Mouse (Mus musculus): Measurements from ENCODE around the gene Gm13539. TPM values are rescaled to one million over a fixed set of nuclear protein-coding genes. Genes with fewer than 3 reads are reported as not detected.

Gene Gm13539
- polyA plus RNA-seq, 1 experiment from 2014 or later = not detected

Other genes starting within 250 kb of the Gm13539 start
- 31.5 and 32.1 TPM in 2 replicates for gene Traf2, start 235.3 kb upstream of the Gm13539 start, polyA plus RNA-seq (2015; fragmentation: Nextera tagmentation; extraction: Ambion mirVana)
- gene Edf1, start 224.4 kb upstream of the Gm13539 start, polyA plus RNA-seq (2015; fragmentation: Nextera tagmentation; extraction: Ambion mirVana) = 377 and 401 TPM in 2 replicates
- gene Mamdc4, start 207.4 kb upstream of the Gm13539 start, polyA plus RNA-seq (2015; fragmentation: Nextera tagmentation; extraction: Ambion mirVana) = 74.0 and 87.4 TPM in 2 replicates
- 120 and 123 TPM in 2 replicates for gene Phpt1, start 207.0 kb upstream of the Gm13539 start, polyA plus RNA-seq (2015; fragmentation: Nextera tagmentation; extraction: Ambion mirVana)
- gene Ajm1, start 200.5 kb upstream of the Gm13539 start, polyA plus RNA-seq (2015; fragmentation: Nextera tagmentation; extraction: Ambion mirVana) = 0.26 and 0.94 TPM in 2 replicates
- gene Rabl6, start 173.7 kb upstream of the Gm13539 start, polyA plus RNA-seq (2015; fragmentation: Nextera tagmentation; extraction: Ambion mirVana) = 56.4 and 60.3 TPM in 2 replicates
- gene Ccdc183, start 164.6 kb upstream of the Gm13539 start, polyA plus RNA-seq (2015; fragmentation: Nextera tagmentation; extraction: Ambion mirVana) = 0.09 and 0.15 TPM in 2 replicates
- gene Tmem141, start 160.3 kb upstream of the Gm13539 start, polyA plus RNA-seq (2015; fragmentation: Nextera tagmentation; extraction: Ambion mirVana) = 27.8 and 33.9 TPM in 2 replicates
- 4.9 and 5.3 TPM in 2 replicates for gene Fcna, start 154.2 kb upstream of the Gm13539 start, polyA plus RNA-seq (2015; fragmentation: Nextera tagmentation; extraction: Ambion mirVana)
- 0.37 TPM in 1 of 2 replicates, not detected in the other for gene Lcn8, start 129.1 kb upstream of the Gm13539 start, polyA plus RNA-seq (2015; fragmentation: Nextera tagmentation; extraction: Ambion mirVana)
- not detected in 2 replicates for gene Lcn5, start 124.3 kb upstream of the Gm13539 start, polyA plus RNA-seq (2015; fragmentation: Nextera tagmentation; extraction: Ambion mirVana)
- gene Lcn6, start 105.5 kb upstream of the Gm13539 start, polyA plus RNA-seq (2015; fragmentation: Nextera tagmentation; extraction: Ambion mirVana) = not detected in 2 replicates
- not detected in 2 replicates for gene Lcn10, start 99.5 kb upstream of the Gm13539 start, polyA plus RNA-seq (2015; fragmentation: Nextera tagmentation; extraction: Ambion mirVana)
- not detected in 2 replicates for gene Obp2a, start 82.2 kb upstream of the Gm13539 start, polyA plus RNA-seq (2015; fragmentation: Nextera tagmentation; extraction: Ambion mirVana)
- 62.0 and 73.4 TPM in 2 replicates for gene Bmyc, start 75.5 kb upstream of the Gm13539 start, polyA plus RNA-seq (2015; fragmentation: Nextera tagmentation; extraction: Ambion mirVana)
- gene Obp2b, start 45.2 kb upstream of the Gm13539 start, polyA plus RNA-seq (2015; fragmentation: Nextera tagmentation; extraction: Ambion mirVana) = not detected in 2 replicates
- not detected in 2 replicates for gene Lcn3, start 16.7 kb upstream of the Gm13539 start, polyA plus RNA-seq (2015; fragmentation: Nextera tagmentation; extraction: Ambion mirVana)
- not detected in 2 replicates for gene Lcn11, start 5.2 kb upstream of the Gm13539 start, polyA plus RNA-seq (2015; fragmentation: Nextera tagmentation; extraction: Ambion mirVana)
- gene Glt6d1, start 33.6 kb downstream of the Gm13539 start, polyA plus RNA-seq (2015; fragmentation: Nextera tagmentation; extraction: Ambion mirVana) = not detected in 2 replicates
- gene Lcn9, start 40.9 kb downstream of the Gm13539 start, polyA plus RNA-seq (2015; fragmentation: Nextera tagmentation; extraction: Ambion mirVana) = not detected in 2 replicates
- 0.13 TPM in 1 of 2 replicates, not detected in the other for gene Sohlh1, start 65.0 kb downstream of the Gm13539 start, polyA plus RNA-seq (2015; fragmentation: Nextera tagmentation; extraction: Ambion mirVana)
- gene Kcnt1, start 81.5 kb downstream of the Gm13539 start, polyA plus RNA-seq (2015; fragmentation: Nextera tagmentation; extraction: Ambion mirVana) = 0.65 and 0.90 TPM in 2 replicates
- 7.3 and 7.6 TPM in 2 replicates for gene Camsap1, start 201.0 kb downstream of the Gm13539 start, polyA plus RNA-seq (2015; fragmentation: Nextera tagmentation; extraction: Ambion mirVana)
- 72.6 and 81.4 TPM in 2 replicates for gene Ubac1, start 239.5 kb downstream of the Gm13539 start, polyA plus RNA-seq (2015; fragmentation: Nextera tagmentation; extraction: Ambion mirVana)

Data from stomach, embryonic 16.5 days (tissue).